Mouse (Mus musculus) left cerebral cortex, adult 11 months (tissue): ENCODE measurements around the gene Lrrc28.

Source experiments
- DNase-seq: peaks from one replicate; pipeline ENCODE4 v3.0.0; 2022; ENCODE audit warnings: low spot score

Lrrc28 gene

DNA sequence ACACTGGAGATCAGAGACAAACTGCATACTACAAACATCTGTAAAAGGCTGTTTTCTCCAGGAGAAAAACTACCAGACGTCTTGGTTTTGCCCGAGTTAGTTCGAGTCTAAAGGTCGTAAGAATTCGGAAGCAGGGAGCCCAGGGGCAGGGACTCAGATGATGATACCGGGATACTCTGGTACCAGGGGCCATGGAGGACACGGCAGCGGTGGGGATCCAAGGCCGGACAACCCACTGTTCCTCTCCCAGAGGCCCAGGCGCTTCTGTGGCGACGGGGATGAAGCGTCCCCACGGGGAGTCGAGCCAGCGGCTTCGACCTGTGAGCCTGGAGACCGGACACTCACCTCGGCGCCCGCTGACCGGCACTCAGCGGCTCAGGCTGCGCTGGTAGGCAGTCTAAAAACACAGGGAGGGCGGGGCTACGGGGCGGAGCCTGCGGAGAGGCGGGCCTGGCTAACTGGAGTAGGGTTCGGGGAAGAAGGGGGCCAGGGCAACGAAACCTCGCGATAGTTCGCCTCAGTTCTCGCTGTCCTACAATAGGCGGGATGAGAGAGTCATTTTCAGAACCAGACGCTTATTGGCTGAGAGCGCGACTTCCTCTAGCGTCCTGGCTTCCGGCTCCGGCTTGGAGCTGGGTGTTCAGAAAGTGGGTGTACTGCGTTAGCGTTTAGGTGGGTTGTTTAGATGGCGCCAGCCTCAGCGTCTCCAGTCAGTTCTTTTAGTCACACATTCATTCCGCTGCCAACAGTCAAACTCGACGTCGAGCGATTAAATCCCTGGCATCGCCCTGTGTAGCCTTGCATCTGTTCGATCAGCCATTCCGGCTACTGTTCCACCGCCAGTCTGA lies at the start of gene Lrrc28:
Gene Lrrc28 (minus strand): TSS at position 436 of the 848 bp plus-strand sequence.
- peak; percentile 99 for DNase-seq

DNA sequence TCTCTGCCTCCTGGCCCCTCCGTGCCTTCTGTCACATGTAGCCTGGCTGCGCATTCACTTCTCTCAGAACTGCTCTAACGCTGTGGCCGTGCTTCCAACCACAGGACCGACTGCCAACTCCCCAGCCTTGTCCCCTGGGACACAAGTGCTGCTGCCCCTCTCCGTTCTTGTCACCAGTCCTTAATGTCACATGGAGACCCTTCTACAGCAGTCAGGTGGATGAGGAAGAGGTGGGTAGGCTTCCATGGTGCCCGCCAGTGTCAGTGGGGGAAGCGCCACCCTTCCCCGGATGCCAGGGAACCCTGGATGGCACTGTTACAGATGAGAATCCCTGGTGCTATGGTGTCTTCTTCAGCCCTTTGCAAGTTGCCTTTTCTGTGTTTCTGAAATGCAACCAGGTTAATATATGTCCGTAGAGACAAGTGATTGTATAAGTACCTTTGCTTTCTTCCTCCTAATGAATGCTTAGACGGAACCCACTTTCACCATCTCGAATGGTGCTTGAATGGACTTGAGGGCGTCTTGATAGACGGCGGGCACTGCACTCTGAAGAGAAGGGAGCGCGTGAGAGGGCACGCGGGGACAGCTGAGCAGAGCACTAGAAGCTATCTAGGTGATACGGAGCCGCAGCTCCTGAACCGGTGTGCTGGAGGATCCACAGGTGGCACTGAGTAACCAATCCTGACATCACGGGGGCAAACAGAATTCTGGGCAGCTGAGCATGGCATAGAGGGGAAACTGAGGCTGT lies 47.9 kb upstream of the Lrrc28 start:
- DNase-seq = no peak

DNA sequence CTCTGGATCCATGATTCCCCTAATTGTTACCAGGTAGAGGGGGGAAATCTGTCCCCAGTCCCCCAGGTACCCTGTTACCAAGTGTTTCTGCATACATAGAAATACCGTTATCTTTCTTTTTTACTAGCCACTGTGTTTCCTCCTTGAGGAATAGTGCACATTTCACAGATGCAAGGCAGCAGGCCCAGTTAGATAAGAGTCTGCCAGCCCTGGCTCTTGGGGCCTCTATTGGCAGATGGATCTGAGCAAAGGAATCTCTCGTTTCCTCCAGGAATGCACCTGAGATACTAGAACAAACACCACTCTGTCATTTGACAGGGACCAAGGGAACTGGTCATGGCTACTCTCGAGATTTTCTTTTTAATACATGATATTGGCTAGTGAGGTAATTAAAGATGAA lies 47.1 kb upstream of the Lrrc28 start:
- DNase-seq = no peak

DNA sequence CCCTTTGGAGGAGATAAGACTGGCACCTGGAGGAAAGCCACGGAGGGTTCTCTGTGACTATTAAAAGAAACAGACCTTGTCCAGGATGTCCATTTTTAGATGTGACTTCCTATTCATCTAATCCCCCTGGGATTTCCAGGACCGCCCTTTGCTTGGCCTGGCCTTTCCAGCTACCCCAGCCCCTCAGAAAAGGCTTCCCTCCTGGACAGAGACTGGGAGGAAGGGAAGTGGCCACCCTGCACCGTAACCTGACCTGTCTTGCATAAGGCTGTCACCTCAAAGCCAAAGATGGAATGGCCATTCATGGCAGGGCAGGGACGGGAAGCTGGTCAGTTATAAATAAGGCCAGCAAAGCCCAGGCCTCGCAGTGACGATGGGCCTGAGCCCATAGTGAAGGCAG lies 46.0 kb upstream of the Lrrc28 start:
- DNase-seq = no peak

DNA sequence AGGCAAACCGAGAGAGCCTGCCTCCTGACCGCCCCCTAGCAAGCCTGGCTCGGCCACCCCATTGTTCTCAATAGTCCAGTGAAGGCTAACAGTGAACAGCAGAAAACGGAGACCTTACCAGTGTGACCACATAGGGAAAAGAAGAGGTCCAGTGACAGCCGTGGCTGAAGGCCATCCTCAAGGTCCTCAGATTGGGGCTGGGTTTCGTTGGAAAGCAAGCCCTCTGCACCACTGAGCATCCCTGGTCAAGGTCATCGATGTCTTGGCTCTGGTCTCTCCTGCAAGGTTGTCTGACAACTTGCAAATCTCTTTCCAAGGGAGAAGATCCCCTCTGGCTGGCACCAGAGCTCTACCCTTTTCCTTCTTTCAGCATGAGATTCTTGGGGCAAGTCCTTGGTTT lies 44.7 kb upstream of the Lrrc28 start:
- DNase-seq = no peak

DNA sequence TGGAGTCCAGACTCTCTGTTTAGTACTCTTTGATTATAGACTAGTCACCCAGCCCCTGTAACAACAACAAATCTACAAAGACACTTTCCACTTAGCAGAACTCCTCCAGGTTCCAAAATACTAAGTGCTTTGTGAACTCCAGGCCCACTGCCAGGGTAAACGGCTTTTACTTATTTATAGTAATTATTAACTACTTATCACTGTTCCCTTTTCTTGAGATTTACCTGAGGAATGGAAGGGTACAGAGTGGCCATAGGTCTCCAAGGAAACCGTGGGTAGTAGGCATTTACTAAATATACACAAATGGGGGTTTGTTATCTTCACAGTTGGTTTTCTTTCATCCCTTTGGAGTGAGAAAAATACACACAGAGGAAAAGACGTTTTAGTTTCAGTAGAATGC lies 43.2 kb upstream of the Lrrc28 start:
- DNase-seq = no peak

DNA sequence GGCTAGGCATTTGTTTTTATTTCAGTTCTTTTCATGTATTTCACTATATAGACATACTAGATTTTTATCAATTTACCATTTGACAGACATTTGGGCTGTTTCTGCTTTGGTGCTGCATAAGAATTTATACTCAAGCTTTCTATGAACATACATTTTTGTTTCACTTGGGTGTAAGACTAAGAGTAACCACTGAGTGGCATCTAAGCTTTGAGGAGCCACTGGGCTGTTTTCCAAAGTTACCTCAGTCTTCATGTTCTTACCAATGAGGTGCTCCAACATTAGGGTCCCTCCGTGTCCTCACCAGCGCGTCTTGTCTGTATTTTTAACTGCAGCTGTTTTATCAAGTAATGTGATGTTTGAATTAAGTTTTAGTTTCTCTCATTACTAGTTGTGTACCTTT lies 41.5 kb upstream of the Lrrc28 start:
- no peak for DNase-seq

DNA sequence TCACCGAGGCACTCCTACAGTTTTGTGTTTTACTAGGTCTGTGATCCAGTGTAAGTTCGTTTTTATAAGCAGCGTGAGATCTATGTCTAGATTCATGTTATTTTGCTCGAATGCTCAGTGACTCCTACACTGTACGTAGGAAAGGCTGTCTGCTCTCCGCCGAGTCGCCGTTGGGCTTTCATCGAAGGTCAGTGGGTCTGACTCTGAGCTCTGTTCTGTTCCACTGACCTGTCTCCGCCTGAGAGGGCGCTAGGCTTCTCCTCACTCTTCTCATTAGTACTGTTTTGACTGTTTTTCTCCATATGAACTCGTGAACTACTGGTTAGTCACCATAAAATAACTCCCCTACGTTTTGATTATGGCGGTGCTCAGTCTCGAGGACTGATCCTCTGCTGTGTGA lies 37.9 kb upstream of the Lrrc28 start:
- no peak for DNase-seq

DNA sequence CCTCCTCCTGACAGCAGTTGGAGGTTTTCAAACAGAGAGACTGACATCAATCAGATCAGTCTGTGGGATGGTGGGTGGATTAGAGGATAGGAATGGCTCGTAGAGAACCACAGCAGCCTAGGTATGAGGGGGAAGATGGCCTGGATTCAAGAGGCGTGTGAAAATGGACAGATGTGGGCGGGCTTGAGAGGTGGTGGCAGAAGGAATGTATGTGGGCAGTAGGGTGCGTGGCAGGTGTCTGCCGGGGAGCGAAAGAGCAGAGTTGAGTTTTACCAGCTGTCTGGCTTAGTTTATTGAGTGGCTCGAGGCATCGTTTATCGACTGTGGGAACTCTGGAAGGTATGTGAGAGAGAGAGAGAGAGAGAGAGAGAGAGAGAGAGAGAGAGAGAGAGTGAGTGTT lies 36.0 kb upstream of the Lrrc28 start:
- DNase-seq = no peak

DNA sequence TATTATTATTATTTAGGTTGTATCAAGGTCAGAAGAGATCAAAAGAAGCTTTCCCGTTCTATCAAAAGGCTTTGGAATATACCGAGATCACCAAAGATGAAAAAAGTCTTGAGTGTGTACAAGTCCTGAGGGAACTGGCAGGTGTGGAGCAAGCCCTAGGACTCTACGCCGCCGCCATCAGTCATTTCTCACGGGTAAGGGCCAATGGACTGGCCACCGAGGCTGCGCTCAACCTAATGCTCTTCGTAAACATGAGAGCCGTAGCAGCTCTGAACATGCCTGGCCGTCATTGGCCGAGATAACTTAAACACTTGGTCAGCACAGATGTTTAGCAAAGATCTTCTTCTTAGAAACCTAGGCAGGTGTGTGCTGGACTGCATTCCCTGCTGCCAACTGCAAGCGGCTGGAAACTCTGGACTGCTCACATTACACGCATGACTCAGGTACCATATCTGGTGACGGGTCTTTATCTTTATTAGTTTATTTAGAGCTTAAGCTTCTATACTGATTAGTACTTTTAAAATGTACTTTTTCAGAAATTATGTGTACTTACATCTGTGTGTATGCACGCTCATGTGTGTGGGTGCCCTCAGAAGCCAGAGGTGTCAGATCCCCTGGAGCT lies 33.9 kb upstream of the Lrrc28 start:
- no peak for DNase-seq

DNA sequence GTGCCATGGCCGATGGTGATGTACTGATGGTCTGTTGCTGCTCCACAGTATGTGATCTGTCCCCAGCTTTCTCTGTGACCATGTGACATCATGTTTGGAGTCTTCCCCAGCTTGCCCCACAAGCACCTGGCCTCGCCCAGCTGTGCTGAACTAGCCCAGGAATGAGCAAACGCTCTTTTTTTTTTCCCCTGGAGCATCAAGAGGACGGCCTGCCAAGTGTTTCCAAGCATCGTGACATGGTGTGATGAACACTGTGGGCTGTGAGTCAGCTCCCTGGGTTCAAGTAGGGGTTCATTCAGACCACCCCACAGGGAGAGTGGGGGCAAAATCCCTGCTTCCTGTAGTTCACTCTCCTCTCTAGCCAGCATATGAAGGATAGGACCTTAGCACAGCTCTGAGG lies 28.6 kb upstream of the Lrrc28 start:
- no peak for DNase-seq

DNA sequence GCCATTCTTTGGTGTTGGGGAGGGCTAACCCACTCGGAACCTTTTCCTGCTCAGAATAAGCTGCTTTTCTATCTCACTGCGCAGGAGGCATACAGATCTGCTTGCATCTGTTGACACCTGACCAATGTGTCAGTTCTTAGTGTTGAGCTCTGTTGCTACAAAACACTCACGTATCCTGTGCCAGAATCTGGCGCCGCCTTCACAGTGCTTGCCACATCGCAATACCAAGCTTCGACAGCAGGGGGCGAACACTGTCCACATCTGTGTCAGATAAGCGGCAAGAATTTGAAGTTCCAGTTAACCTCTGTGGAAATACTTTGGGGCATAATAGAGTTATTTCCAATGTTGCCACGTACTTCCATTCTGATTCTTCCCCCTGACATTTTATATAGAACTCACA lies 27.6 kb upstream of the Lrrc28 start:
- DNase-seq = peak; percentile 87

DNA sequence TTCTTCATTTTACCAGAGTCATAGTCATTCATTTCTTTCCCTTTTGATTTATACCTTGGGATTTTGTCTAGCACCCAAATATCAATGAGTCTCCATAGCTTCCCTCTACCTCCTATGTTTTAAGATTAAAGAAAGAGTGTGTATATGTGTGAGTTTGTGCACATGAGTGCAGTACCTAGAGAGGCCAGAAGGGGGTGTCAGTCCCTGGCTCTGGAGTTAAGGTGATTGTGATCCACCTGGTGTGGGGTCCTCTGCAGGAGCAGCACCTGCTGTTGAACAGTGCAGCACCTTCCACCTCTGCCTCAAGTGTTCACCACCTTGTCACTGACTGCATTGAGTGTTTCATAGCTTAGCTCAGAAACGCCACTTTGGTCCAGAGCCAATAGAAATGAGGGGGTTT lies 25.9 kb upstream of the Lrrc28 start:
- no peak for DNase-seq

DNA sequence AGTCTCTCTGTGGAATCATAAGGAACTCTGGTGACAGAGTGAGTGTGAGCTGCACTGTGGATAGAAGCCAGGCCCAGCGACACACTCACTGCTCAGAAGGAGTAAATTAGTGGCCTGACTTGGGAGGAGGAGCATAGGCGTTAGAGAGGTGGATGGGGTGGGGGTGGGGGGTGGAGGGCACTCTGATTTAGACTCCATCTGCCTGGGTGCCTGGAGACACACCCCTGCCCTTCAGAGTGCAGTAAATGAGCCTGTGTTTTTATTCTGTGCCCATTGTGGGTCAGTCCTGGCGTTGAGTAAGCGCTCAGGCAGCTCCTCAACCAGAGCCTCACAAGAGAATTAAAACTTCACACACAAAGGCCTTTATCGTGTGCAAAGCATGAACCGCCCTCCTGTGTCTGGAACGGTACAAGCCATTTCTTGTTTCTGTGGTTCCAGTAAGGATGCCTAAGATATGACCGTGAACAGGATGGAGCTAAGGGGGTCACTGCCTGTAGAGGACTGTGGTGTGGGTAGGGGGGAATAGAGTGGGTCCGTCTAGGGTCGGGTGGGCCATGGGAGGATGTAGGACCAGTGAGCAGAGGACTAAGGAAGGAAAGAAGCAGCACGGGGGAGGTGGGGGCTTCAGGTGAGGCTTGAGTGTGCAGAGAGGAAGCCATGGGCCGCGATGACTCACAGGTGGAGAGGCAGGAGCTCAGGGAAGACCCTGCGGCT lies 19.1 kb upstream of the Lrrc28 start:
- no peak for DNase-seq

DNA sequence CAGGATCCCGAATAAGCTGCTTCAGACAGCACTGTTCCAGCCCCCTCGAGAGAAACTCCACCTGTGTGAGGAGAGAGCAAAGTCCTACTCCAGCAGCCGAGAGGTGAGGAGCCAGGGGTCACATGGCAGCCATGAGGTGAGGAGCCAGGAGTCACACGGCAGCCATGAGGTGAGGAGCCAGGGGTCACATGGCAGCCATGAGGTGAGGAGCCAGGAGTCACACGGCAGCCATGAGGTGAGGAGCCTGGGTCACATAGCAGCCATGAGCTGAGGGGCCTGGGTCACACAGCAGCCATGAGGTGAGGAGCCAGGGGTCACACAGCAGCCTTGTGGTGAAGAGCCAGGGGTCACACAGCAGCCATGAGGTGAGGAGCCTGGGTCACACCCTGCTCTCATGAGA lies 17.4 kb upstream of the Lrrc28 start:
- DNase-seq = no peak

DNA sequence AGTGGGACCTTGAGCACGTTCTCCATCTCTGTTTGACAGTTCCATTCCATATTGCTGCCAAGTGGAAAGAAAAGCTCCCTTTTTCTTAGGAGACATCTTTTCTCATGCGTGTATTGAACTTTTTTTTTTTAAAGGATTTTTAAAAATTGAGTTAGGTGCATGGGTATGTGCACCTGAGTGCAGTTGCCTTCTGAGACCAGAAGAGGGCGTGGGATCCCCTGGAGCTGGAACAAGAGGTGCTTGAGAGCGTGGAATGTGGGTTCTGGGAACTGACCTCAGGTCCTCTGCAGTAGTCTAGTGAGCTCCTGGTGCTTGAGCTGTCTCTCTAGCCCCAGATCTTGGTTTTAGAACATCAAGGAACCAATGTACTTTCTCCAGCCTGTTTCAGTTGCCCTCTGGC lies 13.0 kb upstream of the Lrrc28 start:
- DNase-seq = no peak

DNA sequence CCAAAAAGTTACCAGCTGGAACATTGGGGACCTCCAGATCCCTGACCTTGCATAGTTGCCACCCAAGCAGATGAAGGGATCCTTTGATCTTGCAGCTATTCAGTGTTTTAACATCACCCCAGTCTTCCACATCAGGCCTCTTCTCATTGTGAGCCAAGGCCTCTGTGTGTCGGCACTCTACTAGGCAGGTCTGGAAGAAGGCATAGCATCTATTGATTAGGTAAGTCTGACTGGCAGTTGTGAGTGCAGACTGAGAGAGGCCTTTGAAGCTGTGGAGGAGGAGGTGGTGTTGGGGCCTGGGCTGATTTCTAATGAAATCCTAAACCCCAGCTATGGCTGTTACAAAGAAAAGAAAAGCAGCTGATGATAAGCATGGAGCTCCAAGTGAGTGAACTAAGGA lies 10.1 kb upstream of the Lrrc28 start:
- no peak for DNase-seq

DNA sequence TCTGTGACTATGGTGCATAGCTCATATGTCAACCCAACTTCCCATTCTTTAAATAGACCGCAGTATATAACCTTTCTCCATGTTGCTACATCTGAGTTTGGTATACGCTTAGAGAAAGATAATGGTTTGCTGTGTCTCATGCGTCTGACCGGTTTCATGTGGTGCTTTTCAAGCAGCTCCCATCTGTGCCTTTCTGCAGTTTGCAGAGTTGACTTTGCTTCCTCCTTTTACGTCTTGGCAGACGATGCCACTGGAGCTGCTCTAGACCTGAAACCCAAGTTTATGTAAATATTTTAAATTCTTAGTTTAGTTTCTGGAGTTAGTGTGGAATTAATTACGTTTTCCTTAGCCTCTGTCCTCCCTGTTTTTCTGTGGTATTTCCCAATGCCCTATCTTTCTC lies 9.6 kb upstream of the Lrrc28 start:
- no peak for DNase-seq

DNA sequence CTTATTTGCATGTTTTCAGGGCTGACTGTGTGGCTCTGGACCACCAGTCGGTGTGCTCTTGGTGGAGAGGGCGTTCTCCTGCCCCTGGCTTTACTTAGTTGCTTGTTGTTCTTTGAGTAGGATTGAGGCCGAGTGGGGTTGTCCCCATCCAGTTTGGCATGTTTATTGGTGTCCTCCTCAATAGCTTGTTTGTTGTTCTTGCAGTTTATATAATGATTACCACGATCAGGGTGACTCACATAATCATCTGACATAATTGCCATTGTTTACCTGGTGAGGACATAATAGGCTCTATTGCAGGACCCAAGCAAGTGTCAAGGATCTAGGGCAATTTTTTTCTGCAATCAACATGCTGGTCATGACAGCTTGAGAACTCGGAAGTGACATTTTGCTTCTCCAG lies 7.1 kb upstream of the Lrrc28 start:
- DNase-seq = no peak

DNA sequence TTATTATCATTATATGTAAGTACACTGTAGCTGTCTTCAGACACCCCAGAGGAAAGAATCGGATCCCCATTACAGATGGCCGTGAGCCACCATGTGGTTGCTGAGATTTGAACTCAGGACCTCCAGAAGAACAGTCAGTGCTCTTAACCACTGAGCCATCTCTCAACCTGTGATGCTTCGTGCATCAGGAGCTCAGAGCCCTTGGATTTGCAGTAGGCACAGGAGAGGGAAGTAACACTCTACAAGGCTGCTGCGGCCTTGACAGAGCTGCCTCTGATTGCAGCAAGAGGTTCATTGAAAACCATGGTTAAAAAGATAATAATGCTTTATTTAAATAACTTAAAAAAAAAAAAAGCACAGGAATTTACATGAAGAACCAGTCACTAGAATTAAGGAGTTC lies 3.3 kb upstream of the Lrrc28 start:
- DNase-seq = no peak

DNA sequence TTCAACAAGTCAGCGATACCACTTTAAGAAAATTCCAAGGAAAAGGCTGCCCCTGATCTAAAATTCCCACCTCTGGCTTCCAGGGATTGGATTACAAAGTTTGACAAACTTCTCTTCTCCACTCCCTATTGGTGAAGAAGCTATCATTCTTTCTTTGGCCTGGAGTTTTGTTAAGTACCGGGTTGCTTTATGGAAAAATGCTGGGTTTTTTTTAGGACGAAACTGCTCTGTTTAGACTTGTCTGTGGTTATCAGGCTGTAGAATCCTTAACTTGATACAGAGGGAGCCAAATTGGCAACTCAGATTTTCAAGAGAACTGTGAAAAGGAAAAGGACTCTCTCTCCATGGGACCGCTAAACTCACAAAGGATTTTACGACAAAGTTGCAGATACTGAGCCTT lies 2.2 kb upstream of the Lrrc28 start, which contains the start of gene Ttc23:
Gene Ttc23 (plus strand): TSS at position 134 of the 400 bp plus-strand sequence.
- DNase-seq = no peak

DNA sequence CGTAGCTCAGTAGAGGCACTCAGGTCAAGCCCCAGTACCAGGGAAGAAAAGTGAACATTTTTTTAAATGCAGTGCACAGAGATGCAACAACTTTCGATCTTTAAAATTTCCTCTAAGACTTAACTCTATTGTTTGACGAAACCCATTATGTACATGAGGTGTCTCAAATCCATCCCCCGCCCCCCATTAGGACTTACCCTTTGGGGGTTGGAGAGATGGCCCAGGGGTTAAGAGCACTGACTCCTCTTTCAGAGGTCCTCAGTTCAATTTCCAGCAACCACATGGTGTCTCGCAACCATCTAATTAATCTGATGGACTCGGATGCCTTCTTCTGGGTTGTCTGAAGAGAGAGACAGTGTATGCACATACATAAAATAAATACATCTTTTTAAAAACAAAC lies 1.1 kb upstream of the Lrrc28 start:
- DNase-seq = no peak

DNA sequence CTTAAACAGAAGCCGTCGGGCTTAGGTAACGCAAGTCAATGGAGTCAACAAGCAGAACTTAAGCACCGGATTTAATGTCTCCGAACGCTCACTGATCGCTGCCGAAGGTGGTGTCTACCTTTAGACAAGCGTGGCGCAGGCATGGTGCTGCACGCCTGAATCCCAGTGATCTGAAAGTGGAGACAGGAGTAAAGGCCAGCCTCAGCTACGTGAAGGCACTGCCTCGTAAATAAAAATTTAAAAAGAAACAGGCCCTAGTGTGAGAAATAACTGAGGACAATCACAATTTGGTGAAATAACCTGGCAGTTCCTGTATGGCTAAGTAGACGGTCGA lies 580 bp upstream of the Lrrc28 start:
- DNase-seq = no peak
